Mouse (Mus musculus): ENCODE results near the gene Dffa. TPM values are rescaled to one million over a fixed set of nuclear protein-coding genes. Genes with fewer than 3 reads are reported as not detected.

Gene Dffa
- polyA plus RNA-seq, 1 experiment from 2014 or later = 38.8 TPM

- WGBS = 69% methylated on average over 22 of the region's 22 CpGs
- no peak overlapping the region for H3K9ac ChIP-seq
- no peak for ATAC-seq (ENCODE audit: insufficient number of reproducible peaks, low FRiP score, low TSS enrichment, low read depth)
Observed at GRCm38 (mm10) chr4:149066672-149067551, 37.0 kb upstream of the Dffa start.

GRCm38 (mm10) chr4:149075073-149075472 is 28.9 kb upstream of the Dffa start:
- Histone ChIP-seq H3K27ac (no peak overlapping the region), H3K4me2 (no peak overlapping the region), H3K4me3 (no peak overlapping the region), H3K9me3 (no peaks in the 10 kb centered on the region), H3K36me3 (peaks cover 26% of the 10 kb centered on the region), H3K9ac (no peak overlapping the region), H3K4me1 (peaks cover 12% of the 10 kb centered on the region), H3K27me3 (no peaks in the 10 kb centered on the region)
- 85% methylated on average over 13 of the region's 13 CpGs for WGBS
- ATAC-seq (ENCODE audit: insufficient number of reproducible peaks, low FRiP score, low TSS enrichment, low read depth) = no peak

More at GRCm38 (mm10) chr4:149066672-149067551, 37.0 kb upstream of the Dffa start:
- Histone ChIP-seq H3K36me3 (peaks cover 2% of the 10 kb centered on the region; the same call in 1 of the 2 replicates), H3K27me3 (no peaks in the 10 kb centered on the region), H3K27ac (no peak overlapping the region), H3K4me2 (no peak overlapping the region), H3K9me3 (no peaks in the 10 kb centered on the region), H3K4me3 (no peak overlapping the region), H3K4me1 (peaks cover 25% of the 10 kb centered on the region)

- 27% methylated on average over 10 of the region's 10 CpGs for WGBS
- Histone ChIP-seq H3K4me1 (peaks cover 8% of the 10 kb centered on the region; the same call in 1 of the 2 replicates), H3K9me3 (no peaks in the 10 kb centered on the region), H3K27ac (no peak overlapping the region; the same call in 1 of the 2 replicates), H3K27me3 (no peaks in the 10 kb centered on the region), H3K4me3 (no peak overlapping the region), H3K9ac (no peak overlapping the region), H3K36me3 (peaks cover 26% of the 10 kb centered on the region), H3K4me2 (no peak overlapping the region)
- ATAC-seq (ENCODE audit: insufficient number of reproducible peaks, low FRiP score, low TSS enrichment, low read depth) = no peak
Observed at GRCm38 (mm10) chr4:149075871-149076575, 27.9 kb upstream of the Dffa start.

GRCm38 (mm10) chr4:149078261-149078660 is 25.7 kb upstream of the Dffa start:
- Histone ChIP-seq H3K36me3 (peaks cover 12% of the 10 kb centered on the region), H3K4me2 (no peak overlapping the region), H3K9me3 (no peaks in the 10 kb centered on the region), H3K4me3 (no peak overlapping the region), H3K9ac (no peak overlapping the region), H3K27me3 (no peaks in the 10 kb centered on the region), H3K27ac (no peak overlapping the region), H3K4me1 (peaks cover 24% of the 10 kb centered on the region)
- no peak for ATAC-seq (ENCODE audit: insufficient number of reproducible peaks, low FRiP score, low TSS enrichment, low read depth)
- WGBS = 54% methylated on average over 4 of the region's 4 CpGs

- Histone ChIP-seq H3K9ac (no peak overlapping the region), H3K4me1 (peaks cover 21% of the 10 kb centered on the region), H3K9me3 (no peaks in the 10 kb centered on the region), H3K27ac (no peak overlapping the region), H3K4me3 (no peak overlapping the region), H3K36me3 (peaks cover 7% of the 10 kb centered on the region), H3K27me3 (no peaks in the 10 kb centered on the region), H3K4me2 (no peak overlapping the region)
- no peak for ATAC-seq (ENCODE audit: insufficient number of reproducible peaks, low FRiP score, low TSS enrichment, low read depth)
- WGBS = 85% methylated on average over 6 of the region's 6 CpGs
Observed at GRCm38 (mm10) chr4:149079629-149080028, 24.3 kb upstream of the Dffa start.

GRCm38 (mm10) chr4:149080111-149080510 is 23.8 kb upstream of the Dffa start:
- Histone ChIP-seq H3K9ac (no peak overlapping the region), H3K4me2 (no peak overlapping the region), H3K4me1 (peaks cover 21% of the 10 kb centered on the region), H3K27me3 (no peaks in the 10 kb centered on the region), H3K9me3 (no peaks in the 10 kb centered on the region), H3K4me3 (no peak overlapping the region), H3K36me3 (peaks cover 2% of the 10 kb centered on the region; the same call in 1 of the 2 replicates), H3K27ac (no peak overlapping the region)
- WGBS = 88% methylated on average over 8 of the region's 8 CpGs
- no peak for ATAC-seq (ENCODE audit: insufficient number of reproducible peaks, low FRiP score, low TSS enrichment, low read depth)

- 64% methylated on average over 17 of the region's 17 CpGs for WGBS
Observed at GRCm38 (mm10) chr4:149081528-149081927, 22.4 kb upstream of the Dffa start.

GRCm38 (mm10) chr4:149085381-149085780 is 18.6 kb upstream of the Dffa start:
- no peak overlapping the region for H3K4me2 ChIP-seq
- H3K4me3 ChIP-seq = no peak overlapping the region
- H3K9ac ChIP-seq = no peak overlapping the region
- no peaks in the 10 kb centered on the region for H3K27me3 ChIP-seq
- WGBS = 76% methylated on average over 5 of the region's 5 CpGs
- no peak overlapping the region for H3K27ac ChIP-seq
- no peaks in the 10 kb centered on the region; the same call in 1 of the 2 replicates for H3K36me3 ChIP-seq
- H3K9me3 ChIP-seq = no peaks in the 10 kb centered on the region
- peaks cover 16% of the 10 kb centered on the region for H3K4me1 ChIP-seq
- no peak for ATAC-seq (ENCODE audit: insufficient number of reproducible peaks, low FRiP score, low TSS enrichment, low read depth)

More at GRCm38 (mm10) chr4:149081528-149081927, 22.4 kb upstream of the Dffa start:
- ATAC-seq (ENCODE audit: insufficient number of reproducible peaks, low FRiP score, low TSS enrichment, low read depth) = peak; percentile 44; the same call in 1 of the 2 replicates
- Histone ChIP-seq H3K9ac (no peak overlapping the region), H3K4me3 (no peak overlapping the region), H3K27me3 (no peaks in the 10 kb centered on the region), H3K4me2 (no peak overlapping the region), H3K4me1 (peaks cover 16% of the 10 kb centered on the region), H3K36me3 (no peaks in the 10 kb centered on the region; the same call in 1 of the 2 replicates), H3K27ac (no peak overlapping the region), H3K9me3 (no peaks in the 10 kb centered on the region)

- no peak overlapping the region for H3K4me3 ChIP-seq
- no peaks in the 10 kb centered on the region for H3K4me1 ChIP-seq
- 63% methylated on average over 8 of the region's 8 CpGs for WGBS
- no peak for ATAC-seq (ENCODE audit: insufficient number of reproducible peaks, low FRiP score, low TSS enrichment, low read depth)
- H3K4me2 ChIP-seq = no peak overlapping the region
- H3K36me3 ChIP-seq = peaks cover 12% of the 10 kb centered on the region; the same call in 1 of the 2 replicates
- H3K27ac ChIP-seq = no peak overlapping the region
- no peak overlapping the region for H3K9ac ChIP-seq
- no peaks in the 10 kb centered on the region for H3K9me3 ChIP-seq
- H3K27me3 ChIP-seq = no peaks in the 10 kb centered on the region
Observed at GRCm38 (mm10) chr4:149091364-149091763, 12.6 kb upstream of the Dffa start.

GRCm38 (mm10) chr4:149097956-149098355 is 6.0 kb upstream of the Dffa start:
- Histone ChIP-seq H3K27ac (no peak overlapping the region), H3K4me1 (peaks cover 14% of the 10 kb centered on the region), H3K4me2 (peak overlapping the region; percentile 85; the same call in 1 of the 2 replicates), H3K9ac (no peak overlapping the region), H3K27me3 (no peaks in the 10 kb centered on the region), H3K36me3 (peaks cover 3% of the 10 kb centered on the region; the same call in 1 of the 2 replicates), H3K4me3 (peak overlapping the region; percentile 98), H3K9me3 (no peaks in the 10 kb centered on the region)
- no peak for ATAC-seq (ENCODE audit: insufficient number of reproducible peaks, low FRiP score, low TSS enrichment, low read depth)
- 73% methylated on average over 3 of the region's 3 CpGs for WGBS

GRCm38 (mm10) chr4:149098571-149098970 is 5.4 kb upstream of the Dffa start:
- WGBS = 9% methylated on average over 11 of the region's 11 CpGs
- Histone ChIP-seq H3K4me1 (peaks cover 14% of the 10 kb centered on the region), H3K9ac (peak overlapping the region; percentile 92), H3K36me3 (no peaks in the 10 kb centered on the region; the same call in 1 of the 2 replicates), H3K27me3 (no peaks in the 10 kb centered on the region), H3K4me3 (peak overlapping the region; percentile 98), H3K4me2 (peak overlapping the region; percentile 85), H3K27ac (no peak overlapping the region), H3K9me3 (no peaks in the 10 kb centered on the region)
- no peak for ATAC-seq (ENCODE audit: insufficient number of reproducible peaks, low FRiP score, low TSS enrichment, low read depth)
